Mouse (Mus musculus) gastrocnemius, adult 18-20 months (tissue): ENCODE measurements around the gene Prom1. TPM values are rescaled to one million over a fixed set of nuclear protein-coding genes. Genes with fewer than 3 reads are reported as not detected.

Source experiments
- DNase-seq: peaks from one replicate; pipeline ENCODE4 v3.0.0; 2021; ENCODE audit warnings: low spot score
- total RNA-seq, 2 experiments: library from RNA; stranded (reverse); gene quantifications; 2 replicates each; pipeline ENCODE4 v1.2.3; 2021

The Prom1 gene
- total RNA-seq, 2 experiments from 2014 or later: 5.9 to 8.5 TPM

DNA sequence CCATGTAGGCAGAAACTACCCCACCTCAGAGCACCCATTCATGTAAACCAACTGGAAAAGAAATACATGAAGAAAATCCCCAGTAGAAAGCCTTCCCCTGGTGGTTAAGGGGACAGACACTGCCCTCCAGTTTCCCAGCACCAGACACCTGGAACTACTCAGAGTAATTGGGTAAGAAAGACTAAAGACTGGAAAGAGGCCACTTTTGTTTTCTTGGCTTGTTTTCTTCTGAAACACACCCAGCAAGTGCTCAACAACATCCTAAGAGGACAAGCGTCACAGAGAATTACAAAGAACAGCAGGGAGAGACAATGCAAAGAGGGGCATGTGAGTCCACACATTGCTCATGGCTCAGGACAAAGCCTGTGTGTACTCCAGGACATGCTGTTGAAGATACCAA lies 20.7 kb downstream of the Prom1 start:
- DNase-seq: no peak

DNA sequence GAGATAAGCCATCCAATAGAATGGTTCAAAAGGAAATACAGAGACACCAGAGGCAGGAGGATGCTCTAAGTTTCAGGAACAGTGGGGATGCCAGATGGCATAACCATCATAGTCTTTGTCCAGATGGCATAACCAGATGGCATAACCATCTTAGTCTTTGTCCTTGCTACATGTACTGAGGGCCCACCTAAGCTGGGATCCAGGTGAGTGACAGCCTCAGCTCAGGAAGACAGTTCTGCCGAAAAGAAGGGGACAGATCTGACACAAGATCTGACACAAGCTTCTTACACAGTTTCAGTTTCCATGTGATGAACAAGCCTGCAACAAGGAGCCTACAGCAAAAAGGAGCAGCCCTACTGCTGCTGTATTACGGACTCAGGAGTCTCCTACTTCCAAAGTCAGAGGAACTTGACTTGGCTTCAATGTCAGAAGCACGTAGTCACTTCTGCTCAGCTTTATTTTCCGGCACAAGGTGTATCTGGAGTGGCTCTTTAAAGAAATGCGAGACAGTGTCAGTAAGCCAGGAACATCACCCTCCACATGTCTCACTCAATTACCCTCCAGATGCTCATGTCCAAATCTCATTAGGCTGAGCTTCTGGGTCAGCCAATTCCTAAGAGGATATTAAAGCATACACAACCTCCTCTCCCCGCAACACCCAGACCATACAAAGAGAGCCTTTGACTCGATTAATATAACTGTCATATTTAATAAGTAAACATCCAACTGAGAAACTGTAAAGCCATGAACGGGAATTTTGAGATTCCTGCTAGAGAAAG lies 21.4 kb downstream of the Prom1 start:
- no peak for DNase-seq

DNA sequence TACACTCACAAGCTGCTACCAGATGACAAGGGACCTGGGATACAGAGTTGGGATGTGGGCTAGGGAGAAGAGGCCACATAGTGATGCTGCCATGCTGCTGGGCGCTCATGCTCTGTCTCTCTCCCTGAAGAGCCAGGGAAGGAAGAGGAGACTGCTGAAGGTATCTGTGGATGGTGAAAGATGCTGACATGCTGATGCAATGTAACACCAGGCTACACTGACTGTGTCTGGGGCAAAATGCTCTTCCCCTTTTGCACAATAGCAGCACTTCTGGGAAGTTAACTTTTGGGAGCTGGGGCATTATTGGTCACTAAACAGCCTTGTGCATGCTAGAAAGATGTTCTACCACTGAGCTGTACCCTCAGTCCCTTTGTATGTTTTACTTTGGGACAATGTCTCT lies 26.4 kb downstream of the Prom1 start:
- no peak for DNase-seq

- DNase-seq: no peak
Observed at GRCm38 (mm10) chr5:44073634-44074033, 28.2 kb downstream of the Prom1 start.

- DNase-seq: no peak
Observed at GRCm38 (mm10) chr5:44070529-44071133, 31.2 kb downstream of the Prom1 start.

DNA sequence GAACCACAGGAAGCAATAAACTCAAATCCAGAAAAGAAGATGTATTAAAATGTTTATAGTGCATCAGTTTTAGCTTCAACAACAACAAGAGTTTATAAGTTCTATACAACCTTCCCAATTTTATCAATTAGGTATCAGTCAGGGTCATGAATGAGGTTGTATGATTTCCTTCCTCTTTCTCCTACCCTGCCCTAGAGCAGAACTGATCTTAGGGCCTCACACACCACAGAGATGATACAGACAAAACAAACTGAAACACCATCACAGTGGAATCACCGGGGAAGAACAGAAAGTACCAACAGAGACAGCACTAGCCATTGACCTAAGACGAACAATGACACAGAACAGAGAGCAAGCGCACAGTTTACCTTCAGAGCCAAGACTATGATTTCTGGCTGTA lies 43.6 kb downstream of the Prom1 start:
- DNase-seq: no peak

- no peak for DNase-seq
Observed at GRCm38 (mm10) chr5:44050213-44050612, 51.6 kb downstream of the Prom1 start.

- no peak for DNase-seq
Observed at GRCm38 (mm10) chr5:44049395-44049976, 52.3 kb downstream of the Prom1 start.

DNA sequence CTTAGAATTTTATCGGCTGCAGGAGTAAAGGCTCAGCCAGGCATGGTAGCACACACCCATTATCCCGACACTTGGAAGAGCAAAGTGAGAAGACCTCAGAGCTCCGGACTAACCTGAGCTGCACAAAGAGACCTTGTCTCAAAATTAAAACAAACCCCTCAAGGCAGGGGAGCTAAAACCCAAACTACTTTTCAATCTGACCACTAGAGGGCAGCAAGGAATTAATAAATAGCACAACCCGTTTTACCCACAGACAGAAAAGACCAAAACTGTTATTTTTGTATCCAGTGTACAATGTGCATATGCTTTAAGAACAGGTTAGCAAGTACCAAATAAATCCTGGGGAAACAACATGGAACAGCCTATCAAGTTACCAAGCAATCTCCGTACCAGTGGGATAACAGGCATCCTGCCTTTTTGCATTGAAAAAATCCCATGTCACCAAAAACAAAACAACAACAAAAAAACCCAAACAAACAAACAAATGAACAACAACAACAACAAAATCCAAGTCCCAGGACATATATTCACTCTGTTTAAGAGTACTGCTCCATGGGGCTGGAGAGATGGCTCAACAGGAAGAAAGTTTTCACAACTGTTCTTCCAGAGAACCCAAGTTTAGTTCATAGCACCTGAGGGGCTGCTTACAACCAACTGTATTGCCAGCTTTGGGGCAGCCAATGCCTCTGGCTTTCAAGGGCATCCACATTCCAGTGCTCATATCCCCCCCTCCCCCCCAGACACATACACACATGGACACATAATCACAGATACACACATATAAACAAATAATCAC lies 53.1 kb downstream of the Prom1 start:
- peak; percentile 12 for DNase-seq

DNA sequence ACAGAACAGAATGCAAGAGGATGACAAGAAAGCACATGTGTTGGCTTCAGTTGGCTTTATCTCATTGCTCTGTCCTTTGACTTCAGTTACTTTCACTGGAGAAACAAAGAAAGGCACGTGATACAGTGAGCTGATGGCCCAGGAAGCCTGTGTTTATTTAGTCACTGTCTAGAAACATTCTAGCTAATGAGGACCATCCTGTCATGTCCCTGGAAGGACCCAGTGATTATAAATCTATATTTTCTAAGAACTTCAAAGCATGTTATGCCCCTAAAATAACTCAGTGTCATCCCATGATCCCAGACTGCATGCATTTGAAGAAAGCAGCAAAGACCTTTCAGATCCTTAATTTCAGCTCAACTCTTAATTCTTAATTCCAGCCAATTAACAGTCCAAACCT lies 60.1 kb downstream of the Prom1 start:
- no peak for DNase-seq

GRCm38 (mm10) chr5:44041056-44041455 lies 60.8 kb downstream of the Prom1 start:
- no peak for DNase-seq

- no peak for DNase-seq
Observed at GRCm38 (mm10) chr5:43998295-43998989, 103.4 kb downstream of the Prom1 start.

DNA sequence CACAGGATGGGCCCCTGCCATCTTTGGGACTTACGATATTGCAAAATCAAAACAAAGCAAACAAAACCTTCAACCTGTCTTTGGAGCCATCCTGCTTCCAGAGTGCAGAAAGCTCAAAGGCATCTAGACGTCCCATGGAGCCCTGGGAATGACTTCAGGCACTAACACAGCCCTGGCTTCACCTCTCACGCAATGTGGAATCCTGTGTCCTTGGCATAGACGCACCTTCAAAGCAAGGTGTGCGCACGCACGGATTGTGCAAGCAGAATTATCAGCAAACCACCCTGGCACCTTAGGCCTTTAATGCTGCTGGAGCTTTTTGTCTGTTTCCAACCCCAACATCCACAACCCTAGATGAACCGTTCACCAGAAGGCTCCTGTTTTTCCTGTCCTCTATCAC lies 104.2 kb downstream of the Prom1 start:
- no peak for DNase-seq

- no peak for DNase-seq
Observed at GRCm38 (mm10) chr5:43996162-43996561, 105.7 kb downstream of the Prom1 start.

DNA sequence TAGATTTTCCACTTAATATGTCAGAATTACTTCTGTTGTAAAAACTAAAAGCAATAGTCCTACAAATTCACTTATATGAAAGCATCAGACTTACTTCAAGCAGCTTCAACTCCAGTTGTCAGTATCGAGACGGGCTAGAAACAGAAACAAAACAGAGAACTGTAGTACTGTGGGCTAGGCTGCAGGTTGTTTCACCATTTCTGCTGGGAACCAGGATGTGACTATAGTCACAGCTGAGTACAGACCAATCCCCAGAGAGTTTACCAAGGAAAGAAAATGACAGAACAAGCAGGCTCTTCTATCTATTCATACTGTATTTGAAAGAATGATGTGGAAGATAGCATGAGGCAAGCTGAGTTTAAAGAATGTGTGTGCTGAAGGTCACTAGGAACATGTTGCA lies 106.9 kb downstream of the Prom1 start:
- DNase-seq: no peak

GRCm38 (mm10) chr5:43990316-43990715 lies 111.5 kb downstream of the Prom1 start:
- peak; percentile 33 for DNase-seq

DNA sequence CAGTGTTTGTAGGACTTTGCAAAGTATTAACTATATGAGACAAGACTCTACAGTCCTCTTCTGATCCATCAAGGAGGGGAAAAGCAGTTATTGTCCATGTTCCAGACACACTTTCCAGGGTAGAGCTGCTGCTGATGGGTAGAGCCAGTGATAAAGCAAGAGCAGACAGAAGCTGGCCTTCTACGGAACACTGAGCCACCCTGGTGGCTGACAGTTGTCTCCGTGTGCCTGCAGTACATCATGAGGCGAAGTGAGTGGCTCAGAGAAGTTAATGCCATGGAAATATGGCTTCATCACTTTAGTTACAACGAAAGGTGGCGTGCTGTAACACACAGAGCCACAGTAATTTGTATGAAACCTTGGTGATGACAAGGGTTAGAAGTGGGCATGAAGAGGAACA lies 112.8 kb downstream of the Prom1 start:
- no peak for DNase-seq

DNA sequence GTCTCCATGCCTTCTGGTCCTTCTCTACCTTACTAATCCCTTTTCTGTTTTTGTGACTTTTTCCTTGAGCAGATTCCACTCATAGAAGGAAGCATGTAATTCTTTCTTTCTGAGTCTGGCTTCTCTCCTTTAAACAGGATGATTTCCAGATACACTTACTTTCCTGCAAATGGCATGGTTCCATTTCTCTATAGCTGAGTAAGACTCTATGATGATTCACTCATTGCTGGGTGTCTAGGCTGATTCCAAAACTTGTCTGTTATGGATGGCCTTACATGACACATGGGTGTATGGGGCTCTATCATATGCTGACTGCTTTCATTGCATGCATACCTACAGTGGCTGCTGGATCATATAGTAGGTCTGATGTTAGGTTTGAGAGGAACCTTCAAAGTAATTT lies 115.6 kb downstream of the Prom1 start:
- no peak for DNase-seq

GRCm38 (mm10) chr5:43982896-43983295 lies 118.9 kb downstream of the Prom1 start:
- no peak for DNase-seq

- no peak for DNase-seq
Observed at GRCm38 (mm10) chr5:43981620-43982019, 120.2 kb downstream of the Prom1 start, which contains the start of gene Fgfbp1. TSS of gene Fgfbp1 (minus strand) at chr5:43981779.

DNA sequence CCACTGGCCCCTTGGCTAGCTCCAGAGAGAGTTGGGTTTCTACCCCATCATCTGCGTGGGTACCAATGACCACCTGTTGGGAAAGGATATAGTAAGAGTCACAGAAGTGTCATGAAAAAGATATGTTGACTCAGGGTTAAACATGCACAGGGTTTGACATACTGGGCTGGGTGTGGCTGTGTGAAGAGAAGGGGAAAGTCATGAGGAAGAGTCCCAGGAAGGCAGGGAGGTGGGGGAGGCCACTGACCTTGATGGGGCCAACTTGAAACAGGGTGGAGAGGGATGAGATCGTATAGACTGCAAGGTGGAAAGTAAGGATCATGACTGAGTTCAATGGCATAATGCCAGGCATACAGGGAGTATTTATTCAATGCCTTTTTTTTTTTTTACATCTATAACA lies 121.4 kb downstream of the Prom1 start:
- no peak for DNase-seq
